Mouse (Mus musculus) heart, embryonic 14.5 days (tissue): ENCODE measurements around the gene Pttg1ip. TPM values are rescaled to one million over a fixed set of nuclear protein-coding genes. Genes with fewer than 3 reads are reported as not detected.

Experiments used
- ATAC-seq: fragments of 200-750 bp; cut with Nextera tagmentation; 2 replicates; pipeline ENCODE4 v1.8.0; 2017; ENCODE audit warnings: low read depth, moderate TSS enrichment; ENCODE audit not compliant: insufficient number of reproducible peaks, insufficient read depth, low FRiP score
- H3K27ac ChIP-seq, 2 experiments: fragments of 200-500 bp in 1 of 2; fragments of 300-500 bp in 1 of 2; sonication (generic) in 1 of 2; replicated peaks in 1 of 2; 2 replicates each; pipeline ENCODE4 v1.5.1; 2012 to 2014; ENCODE audit warnings: low read depth in 2 of 2, low read length in 2 of 2, control low read depth in 1 of 2, mild to moderate bottlenecking in 1 of 2, mixed read lengths in 1 of 2; ENCODE audit not compliant: control insufficient read depth in 1 of 2, insufficient read depth in 1 of 2
- H3K27me3 ChIP-seq: fragments of 300-500 bp; sonication (generic); 2 replicates; pipeline ENCODE4 v1.6.1; 2014; ENCODE audit warnings: mild to moderate bottlenecking, low read length, control low read depth; ENCODE audit not compliant: control insufficient read depth, insufficient read depth
- H3K36me3 ChIP-seq: fragments of 300-500 bp; sonication (generic); 2 replicates; pipeline ENCODE4 v1.6.1; 2014; ENCODE audit warnings: mild to moderate bottlenecking, control low read depth, low read length, mixed read lengths; ENCODE audit not compliant: control insufficient read depth, insufficient read depth
- H3K4me1 ChIP-seq, 2 experiments: fragments of 200-500 bp in 1 of 2; fragments of 300-500 bp in 1 of 2; sonication (generic) in 1 of 2; 2 replicates each; pipeline ENCODE4 v1.6.1; 2012 to 2014; ENCODE audit warnings: low read length in 2 of 2, control low read depth in 1 of 2, mixed read lengths in 1 of 2; ENCODE audit not compliant: control insufficient read depth in 2 of 2, insufficient read depth in 2 of 2
- H3K4me2 ChIP-seq: fragments of 300-500 bp; sonication (generic); 2 replicates; pipeline ENCODE4 v1.6.1; 2014; ENCODE audit warnings: mild to moderate bottlenecking, low read length
- H3K4me3 ChIP-seq, 2 experiments: fragments of 200-500 bp in 1 of 2; fragments of 300-500 bp in 1 of 2; sonication (generic) in 1 of 2; 2 replicates each; pipeline ENCODE4 v1.5.1; 2012 to 2014; ENCODE audit warnings: low read length in 2 of 2, mild to moderate bottlenecking in 2 of 2, control low read depth in 1 of 2, low read depth in 1 of 2, moderate library complexity in 1 of 2; ENCODE audit not compliant: control insufficient read depth in 1 of 2, insufficient read depth in 1 of 2
- H3K9ac ChIP-seq: fragments of 300-500 bp; sonication (generic); 2 replicates; pipeline ENCODE4 v1.6.1; 2014; ENCODE audit warnings: mild to moderate bottlenecking, low read length
- H3K9me3 ChIP-seq: fragments of 300-500 bp; sonication (generic); 2 replicates; pipeline ENCODE4 v1.6.1; 2016; ENCODE audit warnings: low read length, control low read depth; ENCODE audit not compliant: control insufficient read depth
- WGBS: fragments of 180-500 bp; shearing (Covaris S2); extraction: QIAGEN DNeasy Blood & Tissue Kit; methylation state at CpG from one replicate; pipeline ENCODE4 v1.1.7; 2014; 5-methylcytosine and 5-hydroxymethylcytosine counted together
- polyA plus RNA-seq: library from polyadenylated mRNA; unstranded; fragments of >200 nt; fragmentation: Nextera tagmentation; extraction: Ambion mirVana; gene quantifications from 2 replicates; pipeline ENCODE4 v1.2.1, GENCODE M21; 2014

Pttg1ip gene
- polyA plus RNA-seq, 1 experiment from 2014 or later: 128 TPM

- H3K9ac ChIP-seq: peak overlapping the region; percentile 86
- 0 out of 2 replicates have a peak, but pooled peaks have one; percentile 0 for ATAC-seq
- H3K4me3 ChIP-seq: peak overlapping the region; percentile 81 to 96
- H3K36me3 ChIP-seq: peaks cover 34% of the 10 kb centered on the region
- 31% methylated on average over 7 of the region's 7 CpGs for WGBS
- H3K27me3 ChIP-seq: no peaks in the 10 kb centered on the region
- H3K4me1 ChIP-seq: peaks cover 15 to 19% of the 10 kb centered on the region in 2 experiments
- H3K27ac ChIP-seq: peak overlapping the region; percentile 82 to 97
- H3K4me2 ChIP-seq: peak overlapping the region; percentile 97
- H3K9me3 ChIP-seq: peaks cover 3% of the 10 kb centered on the region; the same call in 1 of the 2 replicates
Observed at GRCm38 (mm10) chr10:77606855-77607254, 25.3 kb downstream of the Pttg1ip start.

DNA sequence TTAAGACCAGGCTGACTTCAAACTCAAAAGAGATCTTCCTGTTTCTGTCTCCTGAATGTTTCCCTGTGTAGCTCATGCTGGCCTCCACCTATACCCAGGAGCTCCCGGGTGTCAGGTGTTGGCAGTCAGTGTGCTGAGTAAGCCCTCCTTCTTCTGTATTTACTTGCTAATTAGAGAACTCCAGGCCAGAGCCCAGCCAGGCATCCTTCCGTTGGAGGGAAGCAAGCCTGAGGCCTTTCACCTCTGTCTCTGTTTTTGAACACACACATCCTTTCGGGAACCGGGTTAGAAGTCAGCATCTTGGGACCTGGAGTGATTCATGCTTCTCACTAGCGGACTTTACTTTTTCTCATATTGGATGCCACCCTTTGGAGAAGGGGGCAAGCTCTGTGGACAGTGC, 25.9 kb downstream of the Pttg1ip start:
- Histone ChIP-seq H3K27ac (0 out of 4 replicates have a peak overlapping the region, but pooled peaks of 1 of the 2 experiments have one; percentile 97), H3K9me3 (0 out of 2 replicates have a peak, but pooled peaks cover 3% of the 10 kb centered on the region), H3K4me2 (peak overlapping the region; percentile 97), H3K4me1 (peaks cover 15 to 19% of the 10 kb centered on the region in 2 experiments), H3K4me3 (peak overlapping the region in 1 of 2 experiments; percentile 81; a peak in 1 of 4 replicates), H3K27me3 (no peaks in the 10 kb centered on the region), H3K9ac (peak overlapping the region; percentile 86), H3K36me3 (peaks cover 39% of the 10 kb centered on the region)
- no peak for ATAC-seq
- 72% methylated on average over 5 of the region's 5 CpGs for WGBS

GRCm38 (mm10) chr10:77608589-77608988, 27.1 kb downstream of the Pttg1ip start:
- Histone ChIP-seq H3K4me2 (no peak overlapping the region), H3K27ac (no peak overlapping the region), H3K36me3 (peaks cover 44% of the 10 kb centered on the region), H3K9me3 (0 out of 2 replicates have a peak, but pooled peaks cover 3% of the 10 kb centered on the region), H3K4me1 (peaks cover 15 to 25% of the 10 kb centered on the region in 2 experiments), H3K27me3 (no peaks in the 10 kb centered on the region), H3K4me3 (no peak overlapping the region), H3K9ac (no peak overlapping the region)
- ATAC-seq: no peak
- WGBS: 95% methylated on average over 8 of the region's 8 CpGs

DNA sequence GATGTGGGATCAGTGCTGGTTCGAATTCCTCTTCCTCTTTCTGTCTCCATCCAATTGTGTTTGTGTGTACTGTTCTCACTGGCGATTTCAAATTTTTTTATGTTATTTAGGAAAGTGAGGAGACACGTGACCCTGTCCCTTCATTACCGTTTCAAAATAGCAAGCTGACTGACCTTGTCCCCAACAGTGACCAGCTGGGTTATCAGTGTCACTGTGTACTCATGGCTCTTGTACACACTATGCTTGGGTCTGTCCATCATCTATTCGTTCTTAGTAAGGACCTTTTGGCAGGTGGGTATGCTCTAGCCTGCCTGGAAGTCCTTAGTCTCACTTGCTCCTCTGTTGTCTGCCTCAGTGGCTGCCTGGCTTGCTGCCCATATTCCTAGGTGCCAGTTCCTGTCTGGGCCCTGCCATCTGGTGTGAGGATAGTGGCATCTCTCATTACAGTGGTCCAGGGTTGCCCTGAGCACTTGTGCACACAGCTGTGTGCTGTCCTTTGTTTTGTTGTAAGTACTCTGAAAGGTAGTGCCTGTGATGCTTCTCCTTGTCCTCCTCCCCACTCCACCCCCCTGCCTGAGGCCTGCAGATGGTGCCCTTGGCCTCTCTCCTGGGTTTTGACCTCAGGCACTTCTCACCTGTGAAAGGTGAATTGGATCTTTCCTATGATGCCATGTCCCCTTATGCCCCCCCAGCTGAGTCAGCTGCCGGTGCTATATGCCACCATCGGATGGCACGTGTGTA, 28.9 kb downstream of the Pttg1ip start:
- WGBS: 86% methylated on average over 8 of the region's 8 CpGs

DNA sequence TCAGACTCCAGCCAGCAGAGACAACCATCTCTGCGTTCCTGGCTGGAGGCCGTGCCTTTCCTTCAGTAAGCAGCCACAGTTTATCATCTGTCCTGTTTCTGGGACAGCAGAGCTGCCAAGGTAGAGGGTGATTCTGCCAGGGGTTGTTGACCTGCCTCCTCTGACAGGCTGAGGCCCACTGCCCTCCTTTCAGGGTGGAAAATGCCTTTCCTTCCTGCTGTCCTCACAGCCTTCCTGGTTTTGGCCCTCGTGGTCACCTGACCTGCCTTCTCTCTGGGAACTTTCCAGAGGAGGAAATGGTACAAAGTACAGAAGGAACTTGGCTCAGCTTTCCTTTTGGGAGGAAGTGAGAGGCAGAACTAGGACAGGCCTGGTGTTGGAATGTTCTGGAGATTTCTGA, 31.9 kb downstream of the Pttg1ip start:
- no peak overlapping the region for H3K9ac ChIP-seq
- peak; percentile 51 for ATAC-seq

More for the DNA sequence above, 28.9 kb downstream of the Pttg1ip start:
- Histone ChIP-seq H3K4me1 (peaks cover 9 to 22% of the 10 kb centered on the region in 2 experiments), H3K36me3 (peaks cover 61% of the 10 kb centered on the region), H3K4me2 (no peak overlapping the region), H3K4me3 (no peak overlapping the region), H3K9ac (no peak overlapping the region), H3K9me3 (no peaks in the 10 kb centered on the region), H3K27ac (no peak overlapping the region), H3K27me3 (no peaks in the 10 kb centered on the region)
- ATAC-seq: no peak

GRCm38 (mm10) chr10:77615647-77616046, 34.1 kb downstream of the Pttg1ip start:
- 90% methylated on average over 8 of the region's 8 CpGs for WGBS
- no peak overlapping the region for H3K9ac ChIP-seq
- no peak overlapping the region for H3K27ac ChIP-seq
- H3K36me3 ChIP-seq: peaks cover 71% of the 10 kb centered on the region
- H3K9me3 ChIP-seq: no peaks in the 10 kb centered on the region
- H3K4me3 ChIP-seq: no peak overlapping the region
- H3K4me1 ChIP-seq: peaks cover 0 to 9% of the 10 kb centered on the region in 2 experiments; a peak in 1 of 4 replicates
- no peak overlapping the region for H3K4me2 ChIP-seq
- ATAC-seq: no peak
- H3K27me3 ChIP-seq: no peaks in the 10 kb centered on the region

More for the DNA sequence above, 31.9 kb downstream of the Pttg1ip start:
- Histone ChIP-seq H3K4me2 (no peak overlapping the region), H3K27me3 (no peaks in the 10 kb centered on the region), H3K36me3 (peaks cover 84% of the 10 kb centered on the region), H3K27ac (peak overlapping the region; percentile 20 to 76), H3K9me3 (no peaks in the 10 kb centered on the region), H3K4me1 (peaks cover 0 to 9% of the 10 kb centered on the region in 2 experiments; a peak in 1 of 4 replicates), H3K4me3 (no peak overlapping the region)
- 65% methylated on average over 3 of the region's 3 CpGs for whole genome bisulfite sequencing

GRCm38 (mm10) chr10:77616166-77616565, 34.6 kb downstream of the Pttg1ip start:
- no peak overlapping the region for H3K27ac ChIP-seq
- H3K36me3 ChIP-seq: peaks cover 66% of the 10 kb centered on the region
- no peak overlapping the region for H3K4me2 ChIP-seq
- H3K4me1 ChIP-seq: peaks cover 0 to 9% of the 10 kb centered on the region in 2 experiments; a peak in 1 of 4 replicates
- H3K9me3 ChIP-seq: no peaks in the 10 kb centered on the region
- ATAC-seq: no peak
- H3K4me3 ChIP-seq: no peak overlapping the region
- 95% methylated on average over 9 of the region's 9 CpGs for WGBS
- H3K27me3 ChIP-seq: no peaks in the 10 kb centered on the region
- H3K9ac ChIP-seq: no peak overlapping the region
